Mouse (Mus musculus) c-Kit-positive CD71-positive TER-119-positive erythroid progenitor cells, embryonic 14.5 days (primary cell): ENCODE measurements around the gene Gga1.

Experiments used
- DNase-seq: peaks from one replicate; pipeline ENCODE4 v3.0.0-alpha.2; 2013; ENCODE audit warnings: low spot score

Gene Gga1

GRCm38 (mm10) chr15:78914091-78914822 is 37.3 kb downstream of the Gga1 start:
- no peak for DNase-seq

GRCm38 (mm10) chr15:78914823-78915659 is 38.1 kb downstream of the Gga1 start:
- no peak for DNase-seq

- peak; percentile 78 for DNase-seq
Observed at GRCm38 (mm10) chr15:78915660-78916017, 38.6 kb downstream of the Gga1 start.

GRCm38 (mm10) chr15:78916052-78916826 is 39.2 kb downstream of the Gga1 start:
- DNase-seq, result no peak

- no peak for DNase-seq
Observed at GRCm38 (mm10) chr15:78918126-78918525, 41.1 kb downstream of the Gga1 start.

- DNase-seq, result no peak
Observed at GRCm38 (mm10) chr15:78919914-78920313, 42.9 kb downstream of the Gga1 start.

GRCm38 (mm10) chr15:78922700-78923099 is 45.7 kb downstream of the Gga1 start:
- DNase-seq, result peak; percentile 89

- DNase-seq, result peak; percentile 82
Observed at GRCm38 (mm10) chr15:78923585-78923984, 46.6 kb downstream of the Gga1 start.

GRCm38 (mm10) chr15:78925129-78925528 is 48.1 kb downstream of the Gga1 start:
- DNase-seq, result no peak

GRCm38 (mm10) chr15:78926021-78926919 is 49.3 kb downstream of the Gga1 start, which contains the start of gene Lgals1:
Gene Lgals1, plus strand, starts transcription at chr15:78926725.
- peak; percentile 79 for DNase-seq

- no peak for DNase-seq
Observed at GRCm38 (mm10) chr15:78927021-78927787, 50.2 kb downstream of the Gga1 start.

GRCm38 (mm10) chr15:78927788-78928457 is 50.9 kb downstream of the Gga1 start:
- no peak for DNase-seq

- DNase-seq, result no peak
Observed at GRCm38 (mm10) chr15:78928539-78928938, 51.5 kb downstream of the Gga1 start.

GRCm38 (mm10) chr15:78930192-78930706 is 53.3 kb downstream of the Gga1 start:
- no peak for DNase-seq

GRCm38 (mm10) chr15:78930801-78931426 is 53.9 kb downstream of the Gga1 start:
- no peak for DNase-seq

- peak; percentile 81 for DNase-seq
Observed at GRCm38 (mm10) chr15:78931577-78931976, 54.6 kb downstream of the Gga1 start.

- peak; percentile 85 for DNase-seq
Observed at GRCm38 (mm10) chr15:78934784-78935320, 57.9 kb downstream of the Gga1 start, which contains the start of gene Nol12. Gene Nol12, plus strand, starts transcription at chr15:78934933.

- DNase-seq, result no peak
Observed at GRCm38 (mm10) chr15:78936403-78936802, 59.4 kb downstream of the Gga1 start.

- no peak for DNase-seq
Observed at GRCm38 (mm10) chr15:78937311-78937710, 60.3 kb downstream of the Gga1 start.
